Mouse (Mus musculus) MEL (cell line): ENCODE measurements around the gene Atp1b3. TPM values are rescaled to one million over a fixed set of nuclear protein-coding genes. Genes with fewer than 3 reads are reported as not detected.

Experiments used
- DNase-seq: peaks from one replicate; pipeline ENCODE4 v3.0.0; 2011; ENCODE audit warnings: low read depth, low spot score
- H3K27ac ChIP-seq: 2 replicates; pipeline ENCODE4 v1.5.1; 2012; ENCODE audit warnings: low read depth, mild to moderate bottlenecking, control low read depth, low read length, moderate library complexity; ENCODE audit not compliant: control insufficient read depth
- H3K27me3 ChIP-seq, 2 experiments: fragments of 150-350 bp in 1 of 2; sonication (generic) in 1 of 2; 2 replicates each; pipeline ENCODE4 v1.6.1; 2012; ENCODE audit warnings: low read length in 2 of 2, mild to moderate bottlenecking in 2 of 2, improper control_type of control experiment in 1 of 2, moderate library complexity in 1 of 2; ENCODE audit not compliant: insufficient read depth in 2 of 2, control insufficient read depth in 1 of 2
- H3K36me3 ChIP-seq, 2 experiments: 2 replicates each; pipeline ENCODE4 v1.6.1; 2012 to 2014; ENCODE audit warnings: low read length in 2 of 2, improper control_type of control experiment in 1 of 2, inconsistent platforms in 1 of 2, mild to moderate bottlenecking in 1 of 2; ENCODE audit not compliant: insufficient read depth in 2 of 2, control insufficient read depth in 1 of 2
- H3K4me1 ChIP-seq, 2 experiments: fragments of 150-350 bp in 1 of 2; sonication (generic) in 1 of 2; 2 replicates each; pipeline ENCODE4 v1.6.1; 2012; ENCODE audit warnings: low read length in 2 of 2, improper control_type of control experiment in 1 of 2, mild to moderate bottlenecking in 1 of 2; ENCODE audit not compliant: insufficient read depth in 2 of 2, control insufficient read depth in 1 of 2
- H3K4me3 ChIP-seq, 2 experiments: fragments of 150-350 bp in 1 of 2; sonication (generic) in 1 of 2; 2 replicates each; pipeline ENCODE4 v1.5.1; 2012; ENCODE audit warnings: low read depth in 2 of 2, low read length in 2 of 2, mild to moderate bottlenecking in 2 of 2, moderate library complexity in 2 of 2, control low read depth in 1 of 2, improper control_type of control experiment in 1 of 2; ENCODE audit not compliant: control insufficient read depth in 1 of 2, insufficient read depth in 1 of 2
- H3K79me2 ChIP-seq: 2 replicates; pipeline ENCODE4 v1.6.1; 2012; ENCODE audit warnings: mild to moderate bottlenecking, low read length, moderate library complexity; ENCODE audit not compliant: control insufficient read depth, poor library complexity, insufficient read depth
- H3K9ac ChIP-seq: 2 replicates; pipeline ENCODE4 v1.6.1; 2012; ENCODE audit warnings: low read depth, mild to moderate bottlenecking, control low read depth, low read length, moderate library complexity; ENCODE audit not compliant: control insufficient read depth, poor library complexity, severe bottlenecking
- H3K9me3 ChIP-seq: fragments of 150-350 bp; sonication (generic); replicated peaks from 2 replicates; pipeline ENCODE4 v1.6.1; 2012; ENCODE audit warnings: mild to moderate bottlenecking, low read length, improper control_type of control experiment, moderate library complexity; ENCODE audit not compliant: insufficient read depth
- BHLHE40 ChIP-seq: IDR thresholded peaks from 2 replicates; pipeline ENCODE4 v1.6.1; 2012; ENCODE audit warnings: low read depth, mild to moderate bottlenecking, inconsistent platforms, low read length, improper control_type of control experiment, borderline replicate concordance
- CHD1 ChIP-seq: IDR thresholded peaks from 2 replicates; pipeline ENCODE4 v1.6.1; 2012; ENCODE audit warnings: low read depth, mild to moderate bottlenecking, inconsistent platforms, low read length, improper control_type of control experiment
- CHD2 ChIP-seq: IDR thresholded peaks from 2 replicates; pipeline ENCODE4 v1.6.1; 2011; ENCODE audit warnings: low read length, improper control_type of control experiment
- CTCF ChIP-seq, 3 experiments: IDR thresholded peaks in 2 of 3; conservative IDR thresholded peaks in 1 of 3; 2 replicates each; pipeline ENCODE4 v1.5.1; 2011 to 2012; ENCODE audit warnings: low read length in 3 of 3, low read depth in 2 of 3, mild to moderate bottlenecking in 2 of 3, improper control_type of control experiment in 1 of 3, inconsistent platforms in 1 of 3, mixed read lengths in 1 of 3, moderate library complexity in 1 of 3; ENCODE audit not compliant: control insufficient read depth in 1 of 3, insufficient read depth in 1 of 3, poor library complexity in 1 of 3, severe bottlenecking in 1 of 3
- EP300 ChIP-seq, 2 experiments: IDR thresholded peaks; 2 replicates each; pipeline ENCODE4 v1.6.1; 2011; ENCODE audit warnings: improper control_type of control experiment in 2 of 2, low read length in 2 of 2, low read depth in 1 of 2, mild to moderate bottlenecking in 1 of 2
- ETS1 ChIP-seq: IDR thresholded peaks from 2 replicates; pipeline ENCODE4 v1.6.1; 2012; ENCODE audit warnings: low read depth, mild to moderate bottlenecking, inconsistent platforms, low read length, improper control_type of control experiment, moderate library complexity
- GATA1 ChIP-seq: IDR thresholded peaks from 2 replicates; pipeline ENCODE4 v1.6.1; 2011; ENCODE audit warnings: low read depth, low read length, improper control_type of control experiment
- KAT2A ChIP-seq: conservative IDR thresholded peaks from 2 replicates; pipeline ENCODE4 v1.6.1; 2012; ENCODE audit warnings: low read depth, low read length, improper control_type of control experiment, inconsistent platforms
- MAFK ChIP-seq: IDR thresholded peaks from 2 replicates; pipeline ENCODE4 v1.6.1; 2011; ENCODE audit warnings: low read depth, mild to moderate bottlenecking, low read length, improper control_type of control experiment, borderline replicate concordance
- MAX ChIP-seq: IDR thresholded peaks from 2 replicates; pipeline ENCODE4 v1.6.1; 2011; ENCODE audit warnings: low read length, improper control_type of control experiment
- MAZ ChIP-seq: IDR thresholded peaks from 2 replicates; pipeline ENCODE4 v1.6.1; 2012; ENCODE audit warnings: low read depth, mild to moderate bottlenecking, inconsistent platforms, low read length, improper control_type of control experiment
- MXI1 ChIP-seq: IDR thresholded peaks from 2 replicates; pipeline ENCODE4 v1.6.1; 2011; ENCODE audit warnings: mild to moderate bottlenecking, low read depth, low read length, improper control_type of control experiment
- MYB ChIP-seq: IDR thresholded peaks from 2 replicates; pipeline ENCODE4 v1.6.1; 2011; ENCODE audit warnings: mild to moderate bottlenecking, low read depth, low read length, improper control_type of control experiment
- NELFE ChIP-seq: IDR thresholded peaks from 2 replicates; pipeline ENCODE4 v1.6.1; 2011; ENCODE audit warnings: low read depth, low read length, improper control_type of control experiment
- NRF1 ChIP-seq: IDR thresholded peaks from 2 replicates; pipeline ENCODE4 v1.6.1; 2014; ENCODE audit warnings: low read depth, mild to moderate bottlenecking, inconsistent platforms, low read length, improper control_type of control experiment, moderate library complexity; ENCODE audit not compliant: poor library complexity, insufficient read depth, severe bottlenecking
- POLR2AphosphoS2 ChIP-seq: IDR thresholded peaks from 2 replicates; pipeline ENCODE4 v1.6.1; 2011; ENCODE audit warnings: low read length, improper control_type of control experiment
- RCOR1 ChIP-seq: IDR thresholded peaks from 2 replicates; pipeline ENCODE4 v1.6.1; 2012; ENCODE audit warnings: low read depth, mild to moderate bottlenecking, inconsistent platforms, low read length, improper control_type of control experiment
- SMC3 ChIP-seq: IDR thresholded peaks from 2 replicates; pipeline ENCODE4 v1.6.1; 2011; ENCODE audit warnings: low read depth, low read length, improper control_type of control experiment
- TAL1 ChIP-seq: IDR thresholded peaks from 2 replicates; pipeline ENCODE4 v1.6.1; 2012; ENCODE audit warnings: mild to moderate bottlenecking, inconsistent platforms, low read length, moderate library complexity, mixed read lengths
- TBP ChIP-seq: IDR thresholded peaks from 2 replicates; pipeline ENCODE4 v1.8.0; 2011; ENCODE audit warnings: low read depth, low read length, improper control_type of control experiment
- TCF12 ChIP-seq: IDR thresholded peaks from 2 replicates; pipeline ENCODE4 v1.6.1; 2014; ENCODE audit warnings: low read depth, mild to moderate bottlenecking, inconsistent platforms, low read length, improper control_type of control experiment, moderate library complexity
- UBTF ChIP-seq: IDR thresholded peaks from 2 replicates; pipeline ENCODE4 v1.6.1; 2012; ENCODE audit warnings: low read depth, mild to moderate bottlenecking, inconsistent platforms, low read length, improper control_type of control experiment, moderate library complexity, borderline replicate concordance; ENCODE audit not compliant: insufficient read depth
- ZC3H11A ChIP-seq: IDR thresholded peaks from 2 replicates; pipeline ENCODE4 v1.6.1; 2012; ENCODE audit warnings: low read depth, mild to moderate bottlenecking, inconsistent platforms, low read length, improper control_type of control experiment
- ZKSCAN1 ChIP-seq: IDR thresholded peaks from 2 replicates; pipeline ENCODE4 v1.6.1; 2012; ENCODE audit warnings: low read depth, mild to moderate bottlenecking, inconsistent platforms, low read length, improper control_type of control experiment, moderate library complexity
- ZMIZ1 ChIP-seq: IDR thresholded peaks from 2 replicates; pipeline ENCODE4 v1.6.1; 2012; ENCODE audit warnings: low read depth, mild to moderate bottlenecking, inconsistent platforms, low read length, improper control_type of control experiment, moderate library complexity
- polyA plus RNA-seq, 2 experiments: library from polyadenylated mRNA; stranded (reverse) in 1 of 2; unstranded in 1 of 2; fragments of >175 nt in 1 of 2; fragments of >200 nt in 1 of 2; gene quantifications; 2 replicates each; pipeline versions ENCODE4 v1.2.1 to v1.2.4; 2012; ENCODE audit warnings: low replicate concordance in 2 of 2, low read depth in 1 of 2; ENCODE audit not compliant: insufficient read length in 2 of 2, insufficient read depth in 1 of 2, missing spikeins in 1 of 2
- total RNA-seq: library from RNA; depleted of rRNA; stranded (reverse); fragments of 300-350 nt; gene quantifications from 2 replicates; pipeline ENCODE4 v1.2.3, GENCODE M21; 2012

Gene Atp1b3
- total and polyA plus RNA-seq, 3 experiments = 57.8 to 70.6 TPM; not detected in 1

DNA sequence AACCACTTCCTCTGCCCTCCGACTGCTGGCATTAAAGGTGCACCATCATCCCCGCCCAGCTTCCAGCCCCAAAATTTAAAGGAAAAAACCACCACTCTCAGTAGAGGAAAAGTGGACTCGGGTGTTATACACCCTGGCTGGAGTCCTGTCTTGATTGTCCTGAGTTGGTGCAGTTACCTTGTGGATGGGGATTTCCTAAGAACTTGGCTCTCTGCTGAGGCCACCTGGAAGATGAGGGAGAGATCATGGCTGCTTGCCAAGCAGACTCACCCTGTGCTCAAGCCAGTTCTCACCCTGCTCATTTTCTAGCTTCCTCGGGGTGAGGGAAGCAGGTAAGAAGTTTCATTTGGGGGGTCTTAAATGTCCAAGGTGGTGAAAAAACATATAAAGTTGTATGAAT, 36.0 kb downstream of the Atp1b3 start:
- H3K4me3 ChIP-seq = no peak overlapping the region
- DNase-seq = no peak
- H3K9ac ChIP-seq = no peak overlapping the region
- no peaks in the 10 kb centered on the region for H3K79me2 ChIP-seq
- H3K4me1 ChIP-seq = no peaks in the 10 kb centered on the region
- TF ChIP-seq EP300 (IDR thresholded peaks at IDR 0.05; ENCODE audit: low read depth in 1 of 2, low read length in 2 of 2) = no peak
- TF ChIP-seq RCOR1 = no peak
- no peak for TF ChIP-seq MAX
- TF ChIP-seq SMC3 = no peak
- TF ChIP-seq CHD1 = no peak
- no peak for TF ChIP-seq GATA1
- TF ChIP-seq CHD2 = no peak
- no peak for TF ChIP-seq ZKSCAN1
- TF ChIP-seq TCF12 = no peak
- TF ChIP-seq BHLHE40 = no peak
- TF ChIP-seq MAZ = no peak
- H3K27ac ChIP-seq = no peak overlapping the region
- H3K27me3 ChIP-seq = no peaks in the 10 kb centered on the region
- peaks cover 0 to 1% of the 10 kb centered on the region in 2 experiments; a peak in 1 of 4 replicates for H3K36me3 ChIP-seq
- no peaks in the 10 kb centered on the region for H3K9me3 ChIP-seq

DNA sequence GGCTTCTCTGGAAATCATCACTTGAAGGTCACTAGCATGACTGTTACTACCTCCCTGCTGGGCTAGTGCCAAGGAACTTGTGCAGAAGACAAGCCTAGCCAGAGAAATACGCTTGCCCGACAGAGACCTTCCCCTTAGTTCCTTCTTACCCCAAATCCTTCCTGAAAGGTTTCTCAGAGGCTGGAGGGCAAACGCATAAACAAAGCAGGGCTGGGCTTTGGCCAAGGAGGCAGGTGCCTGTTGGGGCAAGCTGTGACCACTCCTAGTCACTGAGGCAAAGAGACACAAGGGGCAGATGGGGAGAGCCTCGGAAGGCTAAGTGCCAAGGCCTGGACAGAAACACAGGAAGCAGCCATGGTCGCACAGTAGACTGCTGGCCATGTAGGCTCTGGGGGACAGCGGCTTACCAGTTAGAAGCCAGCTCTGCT, 37.7 kb downstream of the Atp1b3 start:
- Histone ChIP-seq H3K4me3 (no peak overlapping the region), H3K4me1 (no peaks in the 10 kb centered on the region), H3K79me2 (no peaks in the 10 kb centered on the region), H3K9ac (no peak overlapping the region), H3K27ac (no peak overlapping the region), H3K36me3 (no peaks in the 10 kb centered on the region), H3K9me3 (no peaks in the 10 kb centered on the region), H3K27me3 (no peaks in the 10 kb centered on the region)
- DNase-seq = no peak
- TF ChIP-seq EP300 (IDR thresholded peaks at IDR 0.05; ENCODE audit: low read depth in 1 of 2, low read length in 2 of 2) (no peak), KAT2A (no peak), ETS1 (no peak)

DNA sequence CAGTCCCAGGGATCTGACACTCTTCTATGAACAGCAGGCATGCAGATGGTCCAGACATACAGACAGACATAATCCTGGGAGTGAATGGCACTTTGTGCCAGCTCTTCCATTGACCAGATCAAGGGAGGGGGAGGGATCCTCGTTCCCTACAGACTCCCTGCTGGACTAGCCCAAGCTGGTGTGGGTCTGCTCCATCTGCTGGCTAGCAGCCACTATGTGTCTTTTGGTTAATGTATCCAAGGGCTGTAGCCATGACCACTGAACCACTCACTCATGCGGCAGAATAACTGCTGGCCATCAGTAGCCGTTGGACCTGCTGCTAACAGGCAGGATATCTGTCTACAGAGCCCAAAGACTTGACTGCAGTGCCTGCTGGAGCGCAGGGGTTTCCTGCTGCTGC, 39.7 kb downstream of the Atp1b3 start:
- Histone ChIP-seq H3K4me1 (no peaks in the 10 kb centered on the region), H3K9ac (no peak overlapping the region), H3K27me3 (no peaks in the 10 kb centered on the region), H3K79me2 (no peaks in the 10 kb centered on the region), H3K9me3 (no peaks in the 10 kb centered on the region), H3K36me3 (no peaks in the 10 kb centered on the region), H3K4me3 (no peak overlapping the region), H3K27ac (no peak overlapping the region)
- TF ChIP-seq MXI1 = no peak
- no peak for TF ChIP-seq CTCF (IDR thresholded peaks at IDR 0.05 in 2 of 3, conservative IDR thresholded peaks at IDR 0.05 in 1 of 3; ENCODE audit: control insufficient read depth in 1 of 3, insufficient read depth in 1 of 3, low read depth in 2 of 3, low read length in 3 of 3, poor library complexity in 1 of 3, severe bottlenecking in 1 of 3)
- no peak for TF ChIP-seq ZC3H11A
- TF ChIP-seq NELFE = no peak
- TF ChIP-seq UBTF = no peak
- TF ChIP-seq MYB = no peak
- TF ChIP-seq SMC3 = no peak
- no peak for TF ChIP-seq TAL1
- no peak for TF ChIP-seq KAT2A
- no peak for TF ChIP-seq ETS1
- TF ChIP-seq CHD2 = no peak
- no peak for TF ChIP-seq NRF1
- no peak for TF ChIP-seq TBP
- no peak for TF ChIP-seq ZMIZ1
- no peak for TF ChIP-seq MAFK
- no peak for TF ChIP-seq ZKSCAN1
- TF ChIP-seq CHD1 = no peak
- no peak for TF ChIP-seq POLR2AphosphoS2
- no peak for DNase-seq
